Mouse (Mus musculus) spleen, embryonic (tissue): ENCODE measurements at regions not wholly inside any gene's neighbourhood (a gene's known extent, or its start where the extent isn't known, plus 50 kb on each side); places are given as distances from the start of the nearest gene placed in this dataset.

ENCODE experiments used
- CTCF ChIA-PET: fragments of 350-600 bp; sonication (Branson Sonifier 250); formaldehyde crosslinking; loops from one replicate; lab custom pipeline; 2022; lab: Charles Lee

DNA sequence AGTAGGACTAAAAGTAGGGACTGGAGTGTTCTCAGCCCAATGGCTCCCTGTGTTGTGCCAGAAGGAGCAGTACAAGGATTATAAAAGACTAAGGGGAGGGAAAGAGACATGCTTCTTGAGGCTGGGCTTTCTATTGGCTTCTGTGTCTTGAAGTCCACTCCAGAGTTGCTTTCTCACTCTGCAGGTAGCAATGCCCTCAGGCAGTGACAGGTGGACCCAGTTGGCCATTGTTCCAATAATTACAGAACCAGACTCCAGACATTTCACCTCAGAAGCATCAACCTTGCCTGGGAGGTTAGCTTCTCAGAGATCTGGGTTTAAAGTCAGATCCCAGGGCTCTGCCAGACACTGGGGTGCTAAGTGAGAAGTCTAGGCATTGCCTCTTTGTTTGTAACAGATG is 136.3 kb upstream of the Tll1 start:
- CTCF ChIA-PET: no interaction called here

DNA sequence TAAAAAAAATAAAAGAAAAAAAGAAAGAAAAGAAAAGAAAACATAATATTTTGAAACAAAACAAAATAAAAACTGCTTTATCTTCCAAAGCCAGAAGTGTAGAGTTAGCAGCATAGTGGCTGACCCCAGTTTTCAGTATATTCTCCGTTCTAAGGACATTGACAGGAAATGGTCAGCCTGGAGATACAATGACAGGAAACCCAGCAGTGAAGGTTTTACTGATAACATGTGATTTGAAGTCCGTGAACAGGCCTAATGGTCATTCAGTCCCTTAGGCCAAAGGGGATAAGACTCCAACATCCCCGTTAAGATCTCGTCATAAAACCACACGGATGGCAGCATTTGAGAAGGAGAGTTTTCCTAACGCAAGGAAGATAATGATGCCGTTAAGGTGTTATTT is 131.3 kb upstream of the Tll1 start:
- CTCF ChIA-PET: no interaction called here

DNA sequence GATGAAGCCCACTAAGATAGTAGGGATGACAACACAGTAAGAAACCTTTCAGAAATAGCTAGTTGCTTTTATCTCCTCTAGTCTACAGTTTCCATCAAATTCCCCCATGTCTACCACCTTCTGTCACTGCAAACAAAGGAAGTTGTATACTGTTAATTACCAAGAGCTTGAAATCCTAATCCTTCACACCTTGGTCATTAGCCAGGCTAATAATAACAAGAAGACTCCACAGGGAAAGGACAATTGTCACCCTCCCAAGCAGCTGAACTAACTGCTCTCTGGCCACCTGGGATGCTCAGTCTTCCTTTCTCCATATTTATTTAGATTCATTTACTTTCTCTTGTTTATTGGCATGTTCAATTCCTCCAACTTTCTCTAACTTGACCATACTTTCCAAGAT is 130.5 kb upstream of the Tll1 start:
- CTCF ChIA-PET: no interaction called here

DNA sequence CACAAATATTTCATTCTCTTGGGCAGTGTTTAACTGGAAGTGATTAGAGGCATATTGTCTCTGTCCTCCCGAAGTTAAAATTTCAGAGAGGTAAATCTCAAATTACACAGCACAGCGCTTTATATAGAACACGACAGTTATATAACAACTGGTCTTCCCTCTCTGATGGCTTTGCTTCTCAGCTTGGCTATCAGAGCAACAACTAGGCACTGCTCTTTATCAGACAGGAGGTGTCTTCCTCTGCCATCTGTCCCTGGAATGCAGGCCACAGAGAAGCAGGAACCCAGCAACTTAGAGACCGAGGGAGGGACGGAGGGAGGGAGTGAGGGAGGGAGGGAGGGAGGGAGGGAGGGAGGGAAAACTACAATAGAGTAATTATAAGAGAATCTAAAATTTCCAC is 129.4 kb upstream of the Tll1 start:
- CTCF ChIA-PET: no interaction called here

DNA sequence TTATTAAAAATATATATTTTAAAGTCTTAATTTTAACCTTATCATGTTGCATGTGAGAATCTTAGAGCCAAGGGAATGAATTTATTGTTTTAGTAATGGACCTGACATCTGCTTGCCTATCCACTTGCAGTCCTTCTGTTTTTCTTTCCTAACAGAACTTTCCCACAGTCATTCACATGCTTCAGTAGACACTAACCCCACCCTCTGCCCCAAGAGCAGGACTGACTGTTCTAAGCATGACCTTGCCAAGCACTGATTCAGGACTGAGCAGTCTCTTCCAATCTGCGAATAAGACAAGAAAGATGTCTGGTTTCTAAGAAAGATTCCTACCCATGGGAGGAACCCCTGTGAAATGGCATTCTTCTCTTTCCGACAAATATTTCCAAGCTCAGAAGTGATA is 117.9 kb upstream of the Tll1 start:
- CTCF ChIA-PET: no interaction called here

DNA sequence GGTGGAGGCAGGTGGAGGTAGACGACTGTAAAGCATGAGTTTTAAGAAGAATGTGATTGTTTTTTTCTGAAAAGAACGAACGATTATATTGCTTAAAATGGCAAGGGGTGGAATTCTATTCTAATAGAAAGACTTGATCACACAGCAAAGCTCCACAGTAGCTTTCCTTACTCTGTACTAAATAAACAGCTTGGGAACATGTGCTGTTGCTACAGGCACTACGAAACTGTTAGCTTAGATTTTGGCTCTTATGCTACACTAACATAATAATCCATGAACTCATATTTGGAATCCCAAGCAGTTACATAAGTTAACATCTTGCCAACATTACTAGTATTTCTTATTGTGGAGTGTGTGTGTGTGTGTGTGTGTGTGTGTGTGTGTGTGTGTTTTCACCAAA is 114.3 kb upstream of the Tll1 start:
- CTCF ChIA-PET: no interaction called here

DNA sequence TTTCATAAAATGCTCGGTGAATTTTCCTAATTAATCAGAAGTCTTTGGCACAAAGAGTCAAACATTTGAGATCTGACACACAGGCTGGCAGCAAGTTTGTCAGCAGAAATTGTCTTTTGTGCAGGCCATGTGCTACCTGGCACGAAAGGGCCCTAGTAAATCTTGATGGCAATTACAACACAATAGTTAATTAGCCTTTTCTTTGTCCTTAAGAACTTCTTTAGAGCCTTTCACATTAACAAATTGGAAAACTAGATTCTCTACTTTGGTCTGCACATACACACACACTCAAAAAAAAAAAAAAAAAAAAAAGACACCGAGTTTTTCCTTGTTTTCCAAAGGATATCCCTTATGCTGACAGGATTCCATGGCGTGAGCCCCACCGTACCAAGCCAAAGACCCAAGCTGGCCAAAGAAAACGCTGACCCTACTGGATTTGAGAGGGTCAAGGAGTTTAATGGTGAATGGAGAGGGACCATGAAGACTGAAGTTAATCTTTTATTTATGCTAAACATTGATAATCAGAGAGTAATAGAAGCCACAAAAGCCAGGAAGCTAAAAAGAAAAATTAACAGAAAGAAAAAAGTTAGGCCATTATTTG is 113.2 kb upstream of the Tll1 start:
- CTCF ChIA-PET: no interaction called here

DNA sequence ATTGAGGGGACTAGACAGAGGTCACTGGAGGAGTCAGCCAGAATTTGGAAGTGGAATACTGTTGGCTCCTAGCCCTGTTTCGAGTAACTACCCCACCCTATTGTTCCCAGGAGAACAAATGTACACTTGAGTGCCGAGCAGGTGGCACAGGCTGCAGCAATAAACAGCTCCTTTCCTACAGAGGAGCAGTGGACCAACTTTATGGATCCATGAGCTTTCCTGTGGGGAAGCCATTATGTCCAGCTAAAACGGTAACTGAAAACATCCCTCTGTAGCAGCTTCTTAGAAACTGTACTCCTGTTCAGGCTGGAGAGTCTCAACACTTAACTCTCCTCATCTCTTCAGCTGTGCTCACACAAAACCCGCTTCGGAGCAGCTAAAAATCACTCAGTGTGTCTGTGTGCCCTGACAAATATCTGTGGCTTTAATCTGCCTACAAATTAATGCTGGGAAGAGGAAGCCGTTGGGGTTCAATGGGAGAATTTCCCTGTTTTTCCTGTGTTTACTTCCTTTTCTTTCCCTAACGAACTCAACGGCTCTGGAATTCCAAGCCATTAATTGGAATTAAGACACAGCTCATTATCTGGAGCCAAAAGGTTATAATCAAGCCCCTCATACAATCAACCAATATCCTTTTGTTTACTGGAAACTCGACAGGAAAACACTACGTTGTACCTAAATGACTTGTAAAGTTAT is 112.6 kb upstream of the Tll1 start:
- CTCF ChIA-PET: no interaction called here

DNA sequence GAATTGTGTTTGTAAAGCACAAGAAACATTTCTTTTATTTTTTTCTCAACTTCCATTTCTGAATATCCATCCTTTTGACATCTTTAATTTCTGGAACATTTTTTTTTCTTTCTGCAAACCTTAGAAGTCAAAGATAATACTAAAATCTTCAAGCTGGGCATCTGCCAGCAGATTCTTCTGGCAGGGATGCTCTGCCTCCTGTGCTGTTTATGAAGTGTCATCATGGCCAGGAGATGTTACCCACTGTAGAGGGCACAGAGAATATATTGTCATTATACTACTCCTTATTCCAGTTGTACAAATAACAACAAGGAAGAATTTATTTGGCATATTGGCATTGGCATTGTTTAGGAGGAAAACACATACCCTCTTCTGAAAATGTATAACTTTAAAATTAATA is 111.7 kb upstream of the Tll1 start:
- CTCF ChIA-PET: no interaction called here

DNA sequence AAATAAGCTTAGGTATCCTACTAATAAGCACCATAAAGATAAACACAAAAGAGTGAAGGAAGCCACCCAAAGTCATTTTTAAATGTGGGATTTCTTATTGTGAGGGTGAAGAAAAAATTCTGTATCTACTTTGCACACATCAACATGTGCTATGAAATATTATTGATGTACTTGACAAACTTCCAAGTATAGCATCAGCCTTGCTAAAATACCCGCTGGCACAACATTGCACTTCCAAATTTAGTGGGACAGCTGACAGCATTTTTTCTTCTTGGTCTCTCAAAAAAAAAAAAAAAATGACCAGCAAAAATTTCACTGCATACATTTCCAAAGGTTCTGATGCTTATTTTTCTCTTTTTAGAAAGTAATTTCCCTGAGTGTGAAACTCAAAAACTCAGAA is 101.9 kb upstream of the Tll1 start:
- CTCF ChIA-PET: no interaction called here

DNA sequence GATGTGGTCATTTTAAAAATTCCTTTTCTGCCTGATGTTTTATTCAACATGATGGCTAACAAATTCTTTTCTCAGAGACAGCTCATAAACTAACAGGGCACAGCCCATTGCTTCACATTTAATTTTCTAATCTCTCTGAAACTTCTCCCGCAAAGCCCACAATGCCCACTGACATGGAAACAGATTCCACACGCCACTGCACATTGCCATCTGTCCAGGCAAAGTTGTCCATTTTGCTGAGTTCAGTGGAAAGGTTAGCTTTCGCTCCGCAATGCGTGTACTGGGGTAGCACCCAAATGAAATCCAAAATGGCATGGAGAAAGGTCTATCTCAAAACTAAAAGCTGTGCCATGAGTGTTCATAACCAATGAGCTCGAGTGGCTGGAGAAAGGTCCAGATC is 76.7 kb upstream of the Tll1 start:
- CTCF ChIA-PET: no interaction called here

DNA sequence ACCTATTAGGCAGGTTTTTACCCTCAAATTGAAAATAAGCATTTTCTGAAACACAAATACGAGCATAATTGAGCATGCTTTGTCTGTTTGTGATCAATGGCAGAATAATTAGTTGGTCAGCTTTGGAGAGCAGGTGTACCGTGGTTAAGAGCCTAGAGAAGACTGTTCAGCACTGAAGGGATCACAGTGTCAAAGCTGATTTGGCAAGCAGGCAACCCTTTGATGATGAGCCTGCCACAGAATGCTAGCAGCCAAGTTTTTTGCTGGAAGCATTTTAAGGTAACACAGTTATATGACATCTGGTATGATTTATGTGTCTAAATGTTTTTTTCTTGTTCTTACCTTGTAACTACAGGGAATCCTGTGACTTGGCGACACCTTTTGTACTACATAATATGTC is 75.5 kb upstream of the Tll1 start:
- CTCF ChIA-PET: no interaction called here

DNA sequence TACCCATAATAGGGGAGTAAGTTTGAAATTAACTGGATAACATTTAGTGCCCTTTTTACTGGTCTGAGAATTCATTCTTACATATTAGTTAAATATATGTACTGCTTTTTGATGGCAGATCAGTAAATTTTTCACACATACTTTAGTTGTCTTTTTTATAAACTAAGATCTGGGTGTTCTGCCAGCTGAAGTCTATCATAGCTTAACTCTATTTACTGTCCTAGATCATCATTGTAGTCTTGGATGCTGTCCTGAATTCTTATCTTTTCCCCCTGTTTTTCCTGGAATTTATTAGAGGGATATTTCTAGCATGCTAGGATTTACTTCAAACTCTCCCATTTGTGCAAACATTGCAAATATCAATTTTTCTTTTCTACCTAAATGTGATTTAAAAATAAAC is 74.3 kb upstream of the Tll1 start:
- CTCF ChIA-PET: no interaction called here

DNA sequence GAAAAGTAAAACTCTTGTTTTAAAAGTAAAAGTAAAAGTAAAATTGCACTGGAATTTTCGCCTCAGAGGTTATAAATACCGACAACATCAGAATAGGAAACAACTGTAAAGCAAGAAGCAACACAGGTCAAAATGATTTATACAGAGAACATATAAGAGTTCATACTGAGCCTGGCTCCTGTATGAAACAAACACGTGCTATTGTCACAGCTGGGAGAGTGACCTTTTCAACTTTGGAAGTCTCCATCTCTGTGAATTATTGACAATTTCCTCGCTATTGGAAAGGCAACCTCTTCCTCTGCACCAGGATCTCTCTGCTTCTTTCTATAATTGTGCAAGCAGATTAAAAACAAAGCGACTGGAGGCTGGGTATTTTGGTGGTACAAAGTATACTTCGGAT is 70.0 kb upstream of the Tll1 start:
- CTCF ChIA-PET: no interaction called here

DNA sequence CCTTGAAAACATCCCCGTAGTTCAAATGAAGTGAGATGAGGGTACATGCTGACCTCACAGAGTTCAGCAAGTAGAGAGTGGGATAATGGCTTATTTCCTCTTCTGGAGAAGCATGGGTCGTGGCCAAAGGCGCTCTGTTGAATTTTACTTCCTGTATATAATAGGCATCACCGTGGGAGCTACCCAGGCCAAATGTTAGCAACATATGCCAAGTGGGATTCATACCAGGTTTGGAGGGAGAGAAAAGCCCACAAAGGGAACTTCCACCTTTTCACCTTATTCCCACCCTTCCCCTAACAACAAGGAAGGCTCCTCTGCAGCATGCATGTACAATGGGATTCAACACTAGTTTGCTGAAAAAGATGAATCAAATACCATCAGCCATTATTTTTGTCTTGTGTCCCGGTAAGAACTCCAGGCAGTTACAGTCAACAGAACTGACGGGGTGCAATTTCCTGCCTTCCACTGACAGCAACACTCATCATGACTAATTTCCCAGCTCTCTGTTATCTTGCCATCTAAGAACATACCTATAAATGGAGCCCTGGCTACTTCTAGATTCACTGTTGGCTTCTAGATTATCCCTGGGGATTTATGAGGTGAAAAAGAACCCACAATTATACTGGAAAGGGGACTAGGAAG is 59.4 kb upstream of the Tll1 start:
- CTCF ChIA-PET: no interaction called here
